Mouse (Mus musculus): Measurements from ENCODE around the gene Rpl41. TPM values are rescaled to one million over a fixed set of nuclear protein-coding genes. Genes with fewer than 3 reads are reported as not detected.
"Not testable (repeated sequence)": the region's sequence is repeated elsewhere in the genome, so short reads cannot be mapped to it uniquely, and the experiment has no call there.

Gene Rpl41
- polyA plus RNA-seq, 1 experiment from 2014 or later: 2,263 TPM

DNA sequence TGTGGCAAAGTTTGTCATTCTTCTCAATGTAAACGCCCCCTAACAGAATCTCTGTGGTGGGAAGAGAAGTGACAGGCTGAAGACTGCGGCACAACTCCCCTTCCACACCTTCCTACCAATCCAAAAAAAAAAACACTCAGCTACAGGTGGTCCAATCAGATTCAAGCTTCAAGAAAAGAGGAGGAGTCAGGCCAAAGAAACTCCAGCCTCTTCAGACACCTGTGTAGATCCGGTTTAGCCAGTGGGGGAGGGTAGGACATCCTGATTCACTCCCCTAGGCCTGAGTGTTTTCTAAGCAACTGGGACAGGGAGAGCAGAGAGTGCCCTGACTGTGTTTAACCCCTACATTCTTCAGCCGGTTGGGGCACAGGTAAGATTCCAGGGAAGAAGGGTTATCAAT is 35.3 kb upstream of the Rpl41 start:
- Histone ChIP-seq H3K9me3 (no peaks in the 10 kb centered on the region), H3K4me2 (no peak overlapping the region), H3K4me3 (no peak overlapping the region), H3K4me1 (replicated peaks) (peaks cover 5% of the 10 kb centered on the region), H3K27ac (replicated peaks) (no peak overlapping the region), H3K9ac (no peak overlapping the region), H3K36me3 (no peaks in the 10 kb centered on the region), H3K27me3 (peaks cover 38% of the 10 kb centered on the region)
- ATAC-seq (ENCODE audit: low FRiP score, low read depth): no peak
- 12% methylated on average over 4 of the region's 4 CpGs for WGBS

DNA sequence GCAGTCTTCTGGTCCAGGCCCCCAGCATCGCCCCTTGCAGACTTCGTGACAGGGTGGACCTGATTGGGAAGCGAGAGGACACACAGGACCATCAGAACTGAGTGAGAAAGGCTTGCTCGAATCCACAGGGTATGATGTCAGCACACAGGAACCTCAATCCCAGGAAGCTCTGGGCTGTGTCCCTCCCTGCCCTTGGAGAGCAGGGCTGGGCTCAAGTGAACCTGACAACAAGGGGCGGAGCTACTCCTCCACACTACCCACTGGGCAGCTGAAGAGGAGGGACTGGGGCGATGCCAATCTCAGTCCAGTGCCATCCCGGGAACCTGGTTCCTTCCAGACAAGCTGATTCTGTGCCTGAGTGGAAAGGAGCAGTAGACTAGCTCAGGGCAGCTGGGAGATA is 34.5 kb upstream of the Rpl41 start:
- peaks cover 33% of the 10 kb centered on the region for H3K27me3 ChIP-seq
- WGBS: 21% methylated on average over 7 of the region's 7 CpGs
- no peak for ATAC-seq (ENCODE audit: low FRiP score, low read depth)
- H3K4me3 ChIP-seq: no peak overlapping the region
- H3K36me3 ChIP-seq: no peaks in the 10 kb centered on the region
- no peak overlapping the region for H3K27ac ChIP-seq (replicated peaks)
- H3K4me2 ChIP-seq: no peak overlapping the region
- no peaks in the 10 kb centered on the region for H3K4me1 ChIP-seq (replicated peaks)
- H3K9me3 ChIP-seq: no peaks in the 10 kb centered on the region
- no peak overlapping the region for H3K9ac ChIP-seq

DNA sequence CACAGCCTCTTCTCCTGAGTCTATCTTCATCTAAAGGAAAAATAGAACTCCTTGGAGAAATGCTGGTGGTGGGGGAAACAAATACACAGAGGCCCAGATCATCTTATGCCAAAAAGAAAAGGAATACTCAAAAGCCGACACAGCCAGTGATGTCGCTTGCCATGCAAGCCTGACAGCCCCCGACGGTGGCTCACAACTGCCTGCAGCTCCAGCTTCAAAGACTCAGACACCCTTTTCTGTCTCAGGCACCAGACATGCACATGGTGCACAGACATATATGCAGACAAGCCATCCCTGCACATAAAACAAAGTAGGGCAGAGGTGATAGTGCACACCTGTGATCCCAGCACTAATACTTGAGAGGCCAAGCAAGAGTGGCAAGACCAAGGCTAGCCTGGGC is 30.6 kb upstream of the Rpl41 start:
- H3K9ac ChIP-seq: no peak overlapping the region
- WGBS: 85% methylated on average over 4 of the region's 4 CpGs
- ATAC-seq (ENCODE audit: low FRiP score, low read depth): no peak
- no peaks in the 10 kb centered on the region for H3K36me3 ChIP-seq
- no peak overlapping the region for H3K4me3 ChIP-seq
- H3K27me3 ChIP-seq: 0 out of 2 replicates have a peak, but pooled peaks cover 4% of the 10 kb centered on the region
- H3K27ac ChIP-seq (replicated peaks): no peak overlapping the region
- H3K4me1 ChIP-seq (replicated peaks): no peaks in the 10 kb centered on the region
- H3K4me2 ChIP-seq: no peak overlapping the region
- no peaks in the 10 kb centered on the region for H3K9me3 ChIP-seq

DNA sequence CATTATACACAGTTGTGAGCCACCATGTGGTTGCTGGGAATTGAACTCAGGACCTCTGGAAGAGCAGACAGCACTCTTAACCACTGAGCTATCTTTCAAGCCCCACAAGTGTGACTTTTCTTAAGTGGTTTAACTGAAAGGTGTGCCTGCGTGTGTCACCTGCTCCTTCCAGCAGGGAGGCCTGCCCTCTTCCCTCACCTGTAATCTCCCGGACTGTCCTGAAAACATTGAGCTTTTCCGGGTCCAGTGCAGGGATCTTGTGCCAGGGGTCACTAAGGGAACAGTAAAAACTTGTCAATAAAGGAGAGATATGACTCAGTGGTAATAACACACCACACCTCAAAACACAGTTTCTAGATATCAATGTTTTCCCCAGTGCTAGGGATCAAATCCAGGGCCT is 30.2 kb upstream of the Rpl41 start:
- Histone ChIP-seq H3K36me3 (no peaks in the 10 kb centered on the region), H3K9ac (no peak overlapping the region), H3K4me2 (no peak overlapping the region), H3K4me1 (replicated peaks) (no peaks in the 10 kb centered on the region), H3K9me3 (no peaks in the 10 kb centered on the region), H3K27me3 (no peaks in the 10 kb centered on the region), H3K4me3 (no peak overlapping the region), H3K27ac (replicated peaks) (no peak overlapping the region)
- no peak for ATAC-seq (ENCODE audit: low FRiP score, low read depth)
- WGBS: 88% methylated on average over 3 of the region's 3 CpGs

DNA sequence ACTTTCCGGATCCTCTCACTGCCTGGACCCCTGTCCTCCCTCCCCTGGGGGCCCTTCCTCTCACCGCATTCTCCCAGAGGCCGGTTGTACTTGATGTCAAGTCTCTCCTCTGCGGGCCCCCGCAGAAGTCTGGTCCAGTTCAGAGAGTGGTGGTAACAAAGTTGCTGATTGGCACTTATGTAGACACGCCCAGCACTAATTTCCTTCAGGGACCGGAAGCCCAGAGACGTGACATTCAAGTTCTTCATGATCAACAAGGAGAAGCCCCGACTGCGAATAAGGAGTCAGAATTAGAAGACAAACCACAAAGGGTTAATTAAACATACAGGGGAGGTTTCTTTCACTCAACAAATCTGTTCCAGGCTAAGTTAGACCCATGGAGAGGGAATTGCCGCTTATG is 29.2 kb upstream of the Rpl41 start:
- no peak for ATAC-seq (ENCODE audit: low FRiP score, low read depth)

DNA sequence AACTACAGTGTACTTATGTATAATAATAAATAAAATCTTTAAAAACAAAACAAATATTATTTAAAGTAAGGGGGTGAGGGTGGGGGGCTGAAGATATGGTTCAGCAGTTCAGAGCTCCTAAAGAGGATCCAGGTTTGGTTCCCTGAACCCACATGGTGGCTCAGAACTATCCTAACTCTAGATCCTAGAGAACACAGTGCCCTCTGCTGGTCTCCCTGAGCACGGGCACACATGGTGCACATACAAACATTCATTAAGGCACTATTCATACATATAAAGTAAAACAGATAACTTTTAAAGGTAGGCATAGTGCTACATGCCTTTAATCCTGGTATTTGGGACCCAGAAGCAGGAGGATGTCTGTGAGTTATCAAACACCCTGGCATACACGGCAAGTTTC is 26.0 kb upstream of the Rpl41 start:
- Histone ChIP-seq H3K4me3 (no peak overlapping the region), H3K27me3 (no peaks in the 10 kb centered on the region), H3K4me2 (no peak overlapping the region), H3K27ac (replicated peaks) (no peak overlapping the region), H3K4me1 (replicated peaks) (no peaks in the 10 kb centered on the region), H3K9ac (no peak overlapping the region), H3K9me3 (no peaks in the 10 kb centered on the region), H3K36me3 (no peaks in the 10 kb centered on the region)
- 95% methylated on average over 2 of the region's 2 CpGs for WGBS
- no peak for ATAC-seq (ENCODE audit: low FRiP score, low read depth)

More for the DNA sequence above, 29.2 kb upstream of the Rpl41 start:
- Histone ChIP-seq H3K9ac (no peak overlapping the region), H3K36me3 (no peaks in the 10 kb centered on the region), H3K9me3 (no peaks in the 10 kb centered on the region), H3K4me2 (no peak overlapping the region), H3K4me3 (no peak overlapping the region), H3K4me1 (replicated peaks) (no peaks in the 10 kb centered on the region), H3K27ac (replicated peaks) (no peak overlapping the region), H3K27me3 (no peaks in the 10 kb centered on the region)
- 85% methylated on average over 11 of the region's 11 CpGs for WGBS

DNA sequence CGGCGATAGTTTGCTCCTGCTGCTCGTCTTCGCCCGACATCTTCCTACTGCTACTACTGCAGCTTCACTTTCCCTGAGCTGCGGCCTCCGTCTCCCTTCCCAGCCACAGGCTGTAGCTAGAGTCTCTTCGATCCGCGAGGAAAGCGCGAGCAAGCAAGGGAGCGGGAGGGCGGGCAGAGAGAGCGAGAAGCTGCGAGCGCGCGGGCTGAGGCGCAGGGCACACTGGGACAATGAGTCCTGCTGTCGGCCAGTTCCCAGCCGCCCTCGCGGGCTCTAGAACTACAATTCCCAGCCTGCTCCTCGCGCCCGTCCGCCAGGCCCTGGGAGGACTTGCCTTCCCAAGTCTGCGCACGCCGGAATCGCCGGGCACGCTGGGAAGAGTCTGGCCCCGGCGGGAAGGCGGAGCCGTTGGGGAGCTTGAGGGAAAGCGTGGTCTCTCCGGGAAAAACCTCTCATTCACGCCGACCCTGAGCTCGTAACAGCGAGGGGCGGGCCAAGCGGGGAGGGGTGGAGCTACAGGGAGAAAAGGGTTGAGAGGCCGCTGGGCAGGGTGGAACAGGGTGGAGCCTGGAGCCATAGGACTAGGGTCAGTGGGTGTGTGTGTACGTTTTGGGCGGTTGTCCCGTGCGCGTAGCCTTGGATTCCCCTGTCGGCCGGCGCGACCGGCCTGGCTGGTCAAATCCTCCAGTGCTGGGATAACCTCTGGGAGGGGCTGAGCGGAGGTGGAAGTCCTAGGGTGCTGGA is 16.9 kb upstream of the Rpl41 start, which contains the start of gene Pa2g4:
TSS of gene Pa2g4 (minus strand) at position 200 of the 744 bp plus-strand sequence.
- H3K9me3 ChIP-seq: no peaks in the 10 kb centered on the region
- H3K4me1 ChIP-seq (replicated peaks): peaks cover 24% of the 10 kb centered on the region
- H3K4me3 ChIP-seq: peak within 1 kb of the TSS; percentile 78
- H3K36me3 ChIP-seq: peaks cover 15% of the 10 kb centered on the region
- peak within 1 kb of the TSS; percentile 94 for H3K4me2 ChIP-seq
- H3K27ac ChIP-seq (replicated peaks): peak within 1 kb of the TSS; percentile 87
- H3K27me3 ChIP-seq: no peaks in the 10 kb centered on the region
- WGBS: under 1% methylated on average over 58 of the region's 58 CpGs
- peak within 1 kb of the TSS; percentile 87 for H3K9ac ChIP-seq
- ATAC-seq (ENCODE audit: low FRiP score, low read depth): peak; percentile 99

DNA sequence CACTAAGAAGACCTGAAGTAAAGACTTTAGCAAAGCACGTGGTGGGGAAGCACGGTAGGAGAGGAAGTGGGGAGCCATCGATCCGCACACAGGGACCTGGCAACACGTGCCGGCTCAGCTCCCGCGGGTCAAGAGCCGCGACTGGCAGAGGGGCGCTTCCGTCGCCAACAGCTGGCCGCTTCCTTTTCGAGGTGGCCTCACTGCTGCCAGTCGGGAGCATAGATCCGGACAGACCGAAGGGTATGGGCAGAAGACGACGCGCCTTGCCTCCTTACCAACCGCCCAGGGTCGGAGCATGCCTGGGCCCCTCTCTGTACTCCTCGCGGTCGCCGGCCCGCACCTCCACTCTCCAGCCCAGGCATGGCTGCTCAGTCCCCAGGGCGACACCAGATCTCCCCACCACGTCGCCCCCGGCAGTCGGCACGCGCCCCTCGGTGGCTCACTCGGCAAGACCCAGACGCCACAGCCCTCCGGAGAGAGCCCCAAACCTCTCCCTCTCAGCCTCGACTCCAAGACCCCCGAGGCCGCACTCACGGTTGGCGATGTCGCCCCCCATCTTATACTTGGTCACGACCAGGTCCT is 16.2 kb upstream of the Rpl41 start:
- Histone ChIP-seq H3K4me1 (replicated peaks) (peaks cover 24% of the 10 kb centered on the region), H3K27me3 (no peaks in the 10 kb centered on the region), H3K27ac (replicated peaks) (peak overlapping the region; percentile 85), H3K9me3 (no peaks in the 10 kb centered on the region), H3K4me3 (peak overlapping the region; percentile 78), H3K36me3 (peaks cover 22% of the 10 kb centered on the region), H3K4me2 (peak overlapping the region; percentile 94), H3K9ac (peak overlapping the region; percentile 87)
- peak; percentile 53 for ATAC-seq (ENCODE audit: low FRiP score, low read depth)
- WGBS: under 1% methylated on average over 46 of the region's 46 CpGs

DNA sequence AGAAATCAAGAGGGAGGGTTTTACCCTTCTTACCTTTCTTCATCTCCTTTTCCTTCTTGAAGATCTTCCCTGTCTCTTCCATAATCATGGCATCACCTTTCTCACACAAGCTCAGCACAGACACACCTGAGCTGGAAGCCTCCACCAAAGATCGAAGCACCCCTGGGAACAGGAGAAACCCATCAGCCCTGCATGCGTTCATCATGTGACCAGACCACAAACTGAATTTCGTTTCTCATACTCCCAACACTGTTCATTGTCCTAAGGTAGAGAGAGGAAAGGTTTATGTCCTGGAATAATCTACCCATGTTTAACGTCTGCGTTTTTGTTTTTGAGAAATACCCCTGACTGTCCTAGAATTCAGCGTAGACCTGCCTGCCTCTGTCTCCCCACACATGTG is 14.4 kb upstream of the Rpl41 start:
- H3K4me3 ChIP-seq: 0 out of 2 replicates have a peak overlapping the region, but pooled peaks have one; percentile 2
- WGBS: 94% methylated on average over 6 of the region's 6 CpGs
- no peaks in the 10 kb centered on the region for H3K27me3 ChIP-seq
- no peak for ATAC-seq (ENCODE audit: low FRiP score, low read depth)
- no peaks in the 10 kb centered on the region for H3K9me3 ChIP-seq
- H3K27ac ChIP-seq (replicated peaks): no peak overlapping the region
- no peak overlapping the region for H3K9ac ChIP-seq
- peak overlapping the region; percentile 94; the same call in 1 of the 2 replicates for H3K4me2 ChIP-seq
- peaks cover 24% of the 10 kb centered on the region for H3K4me1 ChIP-seq (replicated peaks)
- peaks cover 39% of the 10 kb centered on the region for H3K36me3 ChIP-seq

DNA sequence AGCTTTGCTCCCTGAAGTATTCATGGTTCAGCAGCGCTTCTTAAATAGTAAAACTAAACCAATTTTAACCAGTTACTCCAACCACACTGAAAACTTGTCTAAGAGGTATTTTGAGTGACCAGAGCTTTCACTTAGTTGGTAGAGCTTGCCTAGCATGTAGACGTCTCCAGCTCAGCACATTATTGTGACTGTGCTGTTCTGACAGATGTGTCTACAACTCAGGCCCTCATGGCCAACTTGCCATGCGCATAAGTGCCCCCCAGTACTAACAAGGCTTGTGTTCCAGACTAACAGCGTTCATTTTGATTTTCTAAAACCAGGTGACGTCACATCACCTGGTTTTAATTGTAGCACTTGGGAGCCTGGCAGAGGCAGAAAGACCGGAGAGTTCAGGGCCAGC is 7.9 kb upstream of the Rpl41 start:
- no peaks in the 10 kb centered on the region for H3K9me3 ChIP-seq
- no peak overlapping the region for H3K4me3 ChIP-seq
- no peak for ATAC-seq (ENCODE audit: low FRiP score, low read depth)
- peaks cover 43% of the 10 kb centered on the region for H3K36me3 ChIP-seq
- no peaks in the 10 kb centered on the region for H3K4me1 ChIP-seq (replicated peaks)
- 85% methylated on average over 6 of the region's 6 CpGs for WGBS
- no peak overlapping the region for H3K4me2 ChIP-seq
- no peak overlapping the region for H3K9ac ChIP-seq
- H3K27me3 ChIP-seq: no peaks in the 10 kb centered on the region
- H3K27ac ChIP-seq (replicated peaks): no peak overlapping the region

DNA sequence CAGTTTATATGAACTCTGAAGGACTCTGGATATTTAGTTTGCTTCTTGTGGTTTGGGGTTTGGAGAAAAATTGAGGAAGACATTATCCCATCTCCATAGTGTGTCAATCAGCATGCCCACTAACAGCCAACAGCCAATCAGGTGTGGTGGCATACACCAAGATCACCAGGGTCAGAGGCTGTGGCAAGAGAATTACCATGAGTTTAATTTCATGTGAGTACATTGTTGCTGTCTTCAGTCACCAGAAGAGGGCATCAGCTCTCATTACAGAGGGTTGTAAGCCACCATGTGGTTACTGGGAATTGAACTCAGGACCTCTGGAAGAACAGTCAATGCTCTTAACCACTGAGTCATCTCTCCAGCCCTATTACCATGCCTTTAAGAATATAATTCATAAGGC is 7.2 kb upstream of the Rpl41 start:
- Histone ChIP-seq H3K27me3 (no peaks in the 10 kb centered on the region), H3K4me3 (no peak overlapping the region), H3K27ac (replicated peaks) (no peak overlapping the region), H3K4me2 (no peak overlapping the region), H3K4me1 (replicated peaks) (no peaks in the 10 kb centered on the region), H3K36me3 (peaks cover 39% of the 10 kb centered on the region), H3K9me3 (no peaks in the 10 kb centered on the region), H3K9ac (no peak overlapping the region)
- no peak for ATAC-seq (ENCODE audit: low FRiP score, low read depth)

DNA sequence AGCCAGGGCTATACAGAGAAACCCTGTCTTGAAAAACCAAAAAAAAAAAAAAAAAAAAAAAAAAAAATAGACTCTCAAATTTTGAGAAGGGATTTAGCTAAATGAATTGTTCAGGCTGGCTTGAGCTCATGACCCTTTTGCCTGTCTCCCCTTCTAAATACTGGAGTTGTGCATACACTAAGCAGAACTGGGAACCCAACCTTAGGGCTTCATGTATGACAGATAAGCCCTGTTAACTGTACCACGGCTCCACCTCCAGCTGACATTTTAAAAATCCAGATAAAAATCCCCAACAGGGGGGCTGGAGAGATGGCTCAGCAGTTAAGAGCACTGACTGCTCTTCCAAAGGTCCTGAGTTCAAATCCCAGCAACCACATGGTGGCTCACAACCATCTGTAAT is 6.5 kb upstream of the Rpl41 start:
- H3K9me3 ChIP-seq; ATAC-seq (ENCODE audit: low FRiP score, low read depth); H3K27me3 ChIP-seq; H3K9ac ChIP-seq; H3K4me2 ChIP-seq; H3K27ac ChIP-seq (replicated peaks); H3K4me1 ChIP-seq (replicated peaks); H3K4me3 ChIP-seq: not testable (repeated sequence)
- H3K36me3 ChIP-seq: peaks cover 32% of the 10 kb centered on the region
- 93% methylated on average over 1 of the region's 1 CpGs for WGBS
